Mouse (Mus musculus): ENCODE measurements around the gene Stx2. TPM values are rescaled to one million over a fixed set of nuclear protein-coding genes. Genes with fewer than 3 reads are reported as not detected.
A peak's percentile ranks its signal among the peaks of the same experiment; 100 is the strongest.
"Not testable (repeated sequence)": the region's sequence is repeated elsewhere in the genome, so short reads cannot be mapped to it uniquely, and the experiment has no call there.

The Stx2 gene
- polyA plus RNA-seq, 1 experiment from 2014 or later: 26.5 TPM

GRCm38 (mm10) chr5:129006031-129006788 lies 2.2 kb downstream of the Stx2 start:
- Histone ChIP-seq H3K4me3 (0 out of 2 replicates have a peak overlapping the region, but pooled peaks have one; percentile 82), H3K4me1 (peaks cover 57% of the 10 kb centered on the region), H3K9me3 (replicated peaks) (no peaks in the 10 kb centered on the region), H3K27me3 (ENCODE audit: low read depth, poor library complexity, severe bottlenecking) (no peaks in the 10 kb centered on the region), H3K36me3 (peaks cover 13% of the 10 kb centered on the region), H3K27ac (replicated peaks) (0 out of 2 replicates have a peak overlapping the region, but pooled peaks have one; percentile 13)
- 78% methylated on average over 18 of the region's 18 CpGs for WGBS
- DNase-seq (ENCODE audit: low spot score): no peak

- peaks cover 13% of the 10 kb centered on the region for H3K36me3 ChIP-seq
- no peak overlapping the region for H3K4me3 ChIP-seq
- H3K9me3 ChIP-seq (replicated peaks): no peaks in the 10 kb centered on the region
- H3K27me3 ChIP-seq (ENCODE audit: low read depth, poor library complexity, severe bottlenecking): no peaks in the 10 kb centered on the region
- 0 out of 2 replicates have a peak overlapping the region, but pooled peaks have one; percentile 13 for H3K27ac ChIP-seq (replicated peaks)
- 78% methylated on average over 3 of the region's 3 CpGs for WGBS
- H3K4me1 ChIP-seq: peaks cover 64% of the 10 kb centered on the region
- DNase-seq (ENCODE audit: low spot score): no peak
Observed at GRCm38 (mm10) chr5:129005416-129005815, 3.0 kb downstream of the Stx2 start.

DNA sequence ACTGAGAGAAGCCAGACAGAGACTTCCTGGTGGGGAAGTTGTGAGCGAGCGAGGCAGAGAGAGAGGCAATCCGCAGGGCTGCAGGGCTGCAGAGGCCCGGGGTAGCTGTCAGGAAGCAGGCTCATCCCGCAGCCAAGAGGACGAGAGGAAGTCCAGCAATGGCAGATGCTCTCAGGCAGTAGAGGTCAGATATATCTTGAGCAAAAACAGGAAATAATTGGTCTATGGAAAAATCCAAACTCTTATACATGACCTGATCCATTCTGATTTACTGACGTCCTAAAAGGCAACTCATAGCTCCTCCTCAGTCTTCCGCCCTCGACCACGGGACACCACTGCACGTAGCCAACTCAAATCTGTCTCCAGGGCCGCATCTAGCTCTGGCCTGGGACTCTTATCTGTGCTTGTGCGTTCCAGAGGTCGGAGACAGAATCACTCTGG lies 5.8 kb downstream of the Stx2 start:
- no peak overlapping the region for H3K4me3 ChIP-seq
- H3K4me1 ChIP-seq: peaks cover 49% of the 10 kb centered on the region
- WGBS: 68% methylated on average over 14 of the region's 14 CpGs
- H3K27ac ChIP-seq (replicated peaks): no peak overlapping the region
- DNase-seq (ENCODE audit: low spot score): no peak
- H3K27me3 ChIP-seq (ENCODE audit: low read depth, poor library complexity, severe bottlenecking): no peaks in the 10 kb centered on the region
- peaks cover 21% of the 10 kb centered on the region for H3K36me3 ChIP-seq
- no peaks in the 10 kb centered on the region for H3K9me3 ChIP-seq (replicated peaks)

DNA sequence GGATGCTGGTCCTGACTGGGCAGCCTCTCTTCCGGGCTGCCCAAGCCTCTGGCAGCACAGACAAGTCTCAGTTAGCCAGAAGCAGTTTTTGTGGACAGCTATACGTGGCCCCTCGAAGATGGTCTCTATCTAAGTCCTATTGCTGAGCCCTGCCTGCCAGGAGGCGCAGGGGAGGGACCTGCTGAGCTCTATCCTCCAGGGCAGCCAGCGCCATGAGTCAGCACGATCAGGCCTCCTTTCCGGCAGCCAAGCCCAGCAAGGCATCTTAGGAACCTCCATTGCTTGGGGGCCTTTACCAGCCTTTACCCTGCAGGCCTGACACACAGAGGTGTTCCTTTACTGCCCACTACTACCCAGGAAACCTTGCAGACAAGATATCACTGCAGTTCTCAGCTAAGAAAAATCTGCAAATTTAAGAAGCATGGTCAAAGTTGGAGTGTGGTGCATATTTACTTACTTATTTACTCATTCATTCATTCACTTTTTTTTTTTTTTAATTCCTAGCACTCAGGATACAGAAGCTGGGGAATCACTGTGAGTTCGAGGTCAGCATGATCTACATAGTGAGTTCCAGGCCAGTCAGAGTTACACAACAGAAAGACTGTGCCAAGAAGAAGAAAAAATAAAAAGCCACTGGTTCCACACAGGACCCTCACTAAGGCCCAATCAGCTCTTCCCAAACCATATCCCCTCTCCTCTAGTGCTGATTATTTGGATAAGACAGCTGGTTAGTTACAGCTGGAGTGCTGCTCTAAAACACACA lies 7.5 kb downstream of the Stx2 start:
- 45% methylated on average over 8 of the region's 8 CpGs for WGBS
- DNase-seq (ENCODE audit: low spot score): no peak
- Histone ChIP-seq H3K27ac (replicated peaks) (peak overlapping the region; percentile 38; the same call in 1 of the 2 replicates), H3K4me1 (peaks cover 32% of the 10 kb centered on the region), H3K9me3 (replicated peaks) (no peaks in the 10 kb centered on the region), H3K36me3 (peaks cover 30% of the 10 kb centered on the region), H3K27me3 (ENCODE audit: low read depth, poor library complexity, severe bottlenecking) (no peaks in the 10 kb centered on the region), H3K4me3 (no peak overlapping the region)

- no peak overlapping the region for H3K27ac ChIP-seq (replicated peaks)
- WGBS: 89% methylated on average over 19 of the region's 19 CpGs
- no peaks in the 10 kb centered on the region for H3K9me3 ChIP-seq (replicated peaks)
- H3K36me3 ChIP-seq: peaks cover 54% of the 10 kb centered on the region
- H3K4me3 ChIP-seq: no peak overlapping the region
- DNase-seq (ENCODE audit: low spot score): no peak
- H3K27me3 ChIP-seq (ENCODE audit: low read depth, poor library complexity, severe bottlenecking): no peaks in the 10 kb centered on the region
- H3K4me1 ChIP-seq: no peaks in the 10 kb centered on the region
Observed at GRCm38 (mm10) chr5:128987141-128987954, 21.0 kb downstream of the Stx2 start.

DNA sequence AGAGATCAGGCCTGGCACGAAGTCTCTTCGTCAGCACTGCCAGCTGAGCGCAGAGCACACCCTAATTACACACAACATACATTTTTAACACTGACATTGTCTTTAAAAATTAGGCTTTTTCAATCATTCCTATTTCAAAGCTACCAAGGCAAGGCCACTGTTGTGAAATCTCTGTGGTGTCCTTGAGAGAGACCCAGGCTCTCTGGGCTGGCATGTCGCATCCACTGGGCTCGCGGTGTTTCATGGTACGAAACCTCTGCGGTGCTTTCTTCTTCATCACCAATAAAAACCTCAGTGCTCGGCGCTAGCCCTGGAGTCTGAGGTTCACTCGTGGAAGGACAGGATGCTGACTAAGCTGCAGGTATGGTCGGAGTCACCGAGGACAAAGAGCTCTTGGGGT lies 22.4 kb downstream of the Stx2 start:
- Histone ChIP-seq H3K9me3 (replicated peaks) (no peaks in the 10 kb centered on the region), H3K27ac (replicated peaks) (no peak overlapping the region), H3K36me3 (peaks cover 40% of the 10 kb centered on the region), H3K4me1 (no peaks in the 10 kb centered on the region), H3K4me3 (no peak overlapping the region), H3K27me3 (ENCODE audit: low read depth, poor library complexity, severe bottlenecking) (no peaks in the 10 kb centered on the region)
- 91% methylated on average over 13 of the region's 13 CpGs for WGBS
- DNase-seq (ENCODE audit: low spot score): no peak

GRCm38 (mm10) chr5:128984536-128984935 lies 23.8 kb downstream of the Stx2 start:
- WGBS: 87% methylated on average over 6 of the region's 6 CpGs
- peaks cover 28% of the 10 kb centered on the region for H3K36me3 ChIP-seq
- no peak overlapping the region for H3K27ac ChIP-seq (replicated peaks)
- H3K27me3 ChIP-seq (ENCODE audit: low read depth, poor library complexity, severe bottlenecking): no peaks in the 10 kb centered on the region
- no peak for DNase-seq (ENCODE audit: low spot score)
- no peaks in the 10 kb centered on the region for H3K4me1 ChIP-seq
- no peak overlapping the region for H3K4me3 ChIP-seq
- 0 out of 2 replicates have a peak, but pooled peaks cover 3% of the 10 kb centered on the region for H3K9me3 ChIP-seq (replicated peaks)

- peak; percentile 74 for DNase-seq (ENCODE audit: low spot score)
- peaks cover 2% of the 10 kb centered on the region; the same call in 1 of the 2 replicates for H3K4me1 ChIP-seq
- no peaks in the 10 kb centered on the region for H3K27me3 ChIP-seq (ENCODE audit: low read depth, poor library complexity, severe bottlenecking)
- 0 out of 2 replicates have a peak, but pooled peaks cover 4% of the 10 kb centered on the region for H3K9me3 ChIP-seq (replicated peaks)
- 32% methylated on average over 12 of the region's 12 CpGs for WGBS
- no peak overlapping the region for H3K4me3 ChIP-seq
- H3K27ac ChIP-seq (replicated peaks): no peak overlapping the region
- H3K36me3 ChIP-seq: peaks cover 21% of the 10 kb centered on the region
Observed at GRCm38 (mm10) chr5:128981607-128982006, 26.8 kb downstream of the Stx2 start.

GRCm38 (mm10) chr5:128980857-128981256 lies 27.5 kb downstream of the Stx2 start:
- WGBS: 71% methylated on average over 7 of the region's 7 CpGs
- H3K27ac ChIP-seq (replicated peaks): no peak overlapping the region

DNA sequence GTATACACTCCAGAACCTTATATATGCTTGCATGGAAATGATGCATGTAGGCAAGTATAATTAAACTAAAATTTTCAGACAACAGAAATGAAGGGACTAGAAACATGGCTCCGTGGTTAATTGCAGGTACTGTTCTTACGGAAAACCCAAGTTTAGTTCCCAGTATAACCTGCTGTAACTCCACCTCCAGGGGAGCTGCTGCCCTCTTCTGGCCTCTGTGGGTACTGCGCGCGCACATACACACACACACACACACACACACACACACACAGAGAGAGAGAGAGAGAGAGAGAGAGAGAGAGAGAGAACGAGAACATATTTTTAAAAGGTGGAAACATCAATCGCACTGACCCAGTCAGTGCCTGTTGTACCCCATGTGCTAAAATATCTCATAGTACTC lies 29.4 kb downstream of the Stx2 start:
- Histone ChIP-seq H3K36me3 (no peaks in the 10 kb centered on the region), H3K27me3 (ENCODE audit: low read depth, poor library complexity, severe bottlenecking) (no peaks in the 10 kb centered on the region), H3K27ac (replicated peaks) (no peak overlapping the region), H3K4me1 (peaks cover 22% of the 10 kb centered on the region), H3K9me3 (replicated peaks) (0 out of 2 replicates have a peak, but pooled peaks cover 4% of the 10 kb centered on the region), H3K4me3 (no peak overlapping the region)
- WGBS: 96% methylated on average over 7 of the region's 7 CpGs
- DNase-seq (ENCODE audit: low spot score): no peak

More at GRCm38 (mm10) chr5:128980857-128981256, 27.5 kb downstream of the Stx2 start:
- H3K36me3 ChIP-seq: peaks cover 13% of the 10 kb centered on the region
- H3K4me3 ChIP-seq: no peak overlapping the region
- 0 out of 2 replicates have a peak, but pooled peaks cover 4% of the 10 kb centered on the region for H3K9me3 ChIP-seq (replicated peaks)
- peaks cover 9% of the 10 kb centered on the region for H3K4me1 ChIP-seq
- DNase-seq (ENCODE audit: low spot score): no peak
- H3K27me3 ChIP-seq (ENCODE audit: low read depth, poor library complexity, severe bottlenecking): no peaks in the 10 kb centered on the region

DNA sequence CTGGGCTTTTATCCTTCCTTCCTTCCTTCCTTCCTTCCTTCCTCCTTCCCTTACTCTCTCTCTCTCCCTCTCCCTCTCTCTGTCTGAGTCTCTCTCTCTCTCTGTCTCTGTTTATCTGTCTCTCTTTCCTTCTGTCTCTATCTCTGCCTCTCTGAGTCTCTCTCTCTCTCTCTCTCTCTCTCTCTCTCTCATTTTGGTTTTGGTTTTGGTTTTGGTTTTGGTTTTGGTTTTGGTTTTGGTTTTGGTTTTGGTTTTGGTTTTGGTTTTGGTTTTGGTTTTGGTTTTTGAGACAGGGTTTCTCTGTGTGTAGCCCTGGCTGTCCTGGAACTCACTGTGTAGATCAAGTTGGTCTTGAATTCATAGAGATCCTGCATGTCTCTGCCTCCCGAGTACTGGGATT lies 30.9 kb downstream of the Stx2 start:
- 86% methylated on average over 1 of the region's 1 CpGs for WGBS
- DNase-seq (ENCODE audit: low spot score); H3K9me3 ChIP-seq (replicated peaks); H3K4me3 ChIP-seq; H3K36me3 ChIP-seq; H3K27me3 ChIP-seq (ENCODE audit: low read depth, poor library complexity, severe bottlenecking); H3K27ac ChIP-seq (replicated peaks): not testable (repeated sequence)
- peaks cover 22% of the 10 kb centered on the region for H3K4me1 ChIP-seq

DNA sequence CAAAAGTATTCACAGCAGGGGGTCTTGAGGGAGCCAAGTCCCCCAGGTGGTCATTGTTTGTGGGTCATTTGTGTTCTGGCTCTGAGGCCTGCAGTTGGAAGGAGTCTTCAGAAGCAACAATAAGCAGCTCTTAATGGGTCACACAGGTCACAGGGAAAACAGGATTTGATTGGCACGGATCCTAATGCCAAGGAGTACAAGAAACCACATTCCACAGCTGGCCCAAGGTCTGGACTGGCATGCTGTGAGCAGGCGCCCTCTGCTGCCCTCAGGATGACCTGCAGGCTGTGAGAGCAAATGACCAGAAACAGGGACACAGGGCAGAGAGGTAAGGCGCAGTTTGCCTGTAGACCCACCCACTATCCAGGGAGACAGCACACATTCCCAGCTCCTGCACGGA lies 32.1 kb downstream of the Stx2 start:
- Histone ChIP-seq H3K27me3 (ENCODE audit: low read depth, poor library complexity, severe bottlenecking) (no peaks in the 10 kb centered on the region), H3K9me3 (replicated peaks) (0 out of 2 replicates have a peak, but pooled peaks cover 4% of the 10 kb centered on the region), H3K4me1 (peaks cover 23% of the 10 kb centered on the region), H3K36me3 (no peaks in the 10 kb centered on the region), H3K27ac (replicated peaks) (no peak overlapping the region; the same call in 1 of the 2 replicates), H3K4me3 (no peak overlapping the region)
- WGBS: 16% methylated on average over 4 of the region's 4 CpGs
- DNase-seq (ENCODE audit: low spot score): peak; percentile 79
